8 mouse cellular contexts compared by ENCODE assay signal in genomic region chr7:19326359-19326758, GRCm38 (mm10). TPM values are rescaled to one million over a fixed set of nuclear protein-coding genes. Genes with fewer than 3 reads are reported as not detected.
DNase-seq lines count a peak whose midpoint lies in the region; ATAC-seq and TF ChIP-seq lines count a peak whose summit lies in the region.

No protein-coding gene starts in this region.

- no peaks in the 10 kb centered on the region for H3K9me3 ChIP-seq in intestine, embryonic 15.5 days
- H3K9me3 ChIP-seq in limb, embryonic 14.5 days (ENCODE audit: control insufficient read depth, low read length): no peaks in the 10 kb centered on the region
- no peaks in the 10 kb centered on the region for H3K9me3 ChIP-seq in midbrain, embryonic 15.5 days

- H3K36me3 ChIP-seq in intestine, embryonic 15.5 days: no peaks in the 10 kb centered on the region
- no peaks in the 10 kb centered on the region for H3K36me3 ChIP-seq in limb, embryonic 14.5 days (ENCODE audit: control insufficient read depth, insufficient read depth, low read length)
- no peaks in the 10 kb centered on the region for H3K36me3 ChIP-seq in midbrain, embryonic 15.5 days (replicated peaks)

- no peaks in the 10 kb centered on the region for H3K27me3 ChIP-seq in intestine, embryonic 15.5 days (replicated peaks)
- no peaks in the 10 kb centered on the region for H3K27me3 ChIP-seq in limb, embryonic 14.5 days (ENCODE audit: control insufficient read depth, insufficient read depth, low read length)
- H3K27me3 ChIP-seq in midbrain, embryonic 15.5 days (replicated peaks): no peaks in the 10 kb centered on the region

- peak; percentile 59 for DNase-seq in 416B (ENCODE audit: low read depth)
- peak; percentile 79 to 87 for DNase-seq in adrenal gland, adult 18-20 months (ENCODE audit: low spot score in 2 of 2)
- DNase-seq in embryo, embryonic 9.5 days (ENCODE audit: extremely low spot score): peak; percentile 87
- DNase-seq in limb, embryonic 14.5 days (ENCODE audit: low spot score): peak; percentile 75
- DNase-seq in spleen, postnatal 36 days (ENCODE audit: low spot score in 2 of 2): peak; percentile 49 to 63

- peak overlapping the region; percentile 67 for H3K27ac ChIP-seq in intestine, embryonic 15.5 days
- H3K27ac ChIP-seq in limb, embryonic 14.5 days (replicated peaks; ENCODE audit: low read depth, low read length): peak overlapping the region; percentile 44
- peak overlapping the region; percentile 50 for H3K27ac ChIP-seq in midbrain, embryonic 15.5 days

- H3K4me2 ChIP-seq in intestine, embryonic 15.5 days (replicated peaks): peak overlapping the region; percentile 76
- H3K4me2 ChIP-seq in limb, embryonic 14.5 days (replicated peaks; ENCODE audit: low read depth, low read length, severe bottlenecking): peak overlapping the region; percentile 59
- peak overlapping the region; percentile 67 for H3K4me2 ChIP-seq in midbrain, embryonic 15.5 days

- peak; percentile 51 for ATAC-seq in granulocyte monocyte progenitor cell, adult 5-6 weeks (replicated peaks; ENCODE audit: poor library complexity, severe bottlenecking)
- peak; percentile 73 for ATAC-seq in intestine, embryonic 15.5 days
- peak; percentile 73 for ATAC-seq in limb, embryonic 14.5 days (ENCODE audit: low FRiP score, low read depth)
- ATAC-seq in midbrain, embryonic 15.5 days (replicated peaks): 0 out of 2 replicates have a peak, but pooled peaks have one; percentile 13

- no peak for TF ChIP-seq POLR2A in limb, embryonic 14.5 days (IDR thresholded peaks at IDR 0.05; ENCODE audit: borderline replicate concordance, extremely low read depth, insufficient read depth, insufficient read length)

- H3K4me3 ChIP-seq in intestine, embryonic 15.5 days (replicated peaks): peak overlapping the region; percentile 32
- peak overlapping the region; percentile 35 for H3K4me3 ChIP-seq in limb, embryonic 14.5 days (replicated peaks; ENCODE audit: low read length)
- H3K4me3 ChIP-seq in midbrain, embryonic 15.5 days: peak overlapping the region; percentile 37

- under 1% methylated on average over 20 of the region's 20 CpGs for WGBS in intestine, embryonic 15.5 days
- under 1% methylated on average over 20 of the region's 20 CpGs for WGBS in limb, embryonic 14.5 days
- WGBS in midbrain, embryonic 15.5 days: under 1% methylated on average over 19 of the region's 20 CpGs

- H3K9ac ChIP-seq in intestine, embryonic 15.5 days: peak overlapping the region; percentile 44
- peak overlapping the region; percentile 8 for H3K9ac ChIP-seq in limb, embryonic 14.5 days (ENCODE audit: low read depth, low read length, severe bottlenecking)
- no peak overlapping the region for H3K9ac ChIP-seq in midbrain, embryonic 15.5 days

- peaks cover 17% of the 10 kb centered on the region for H3K4me1 ChIP-seq in intestine, embryonic 15.5 days (replicated peaks)
- peaks cover 11% of the 10 kb centered on the region for H3K4me1 ChIP-seq in limb, embryonic 14.5 days (ENCODE audit: control insufficient read depth, insufficient read depth, low read length)
- H3K4me1 ChIP-seq in midbrain, embryonic 15.5 days: peaks cover 16% of the 10 kb centered on the region

RNA-seq across cellular contexts. Expression of gene Fosb, which starts 16.5 kb away (rescaled TPM):
- total RNA-seq in adrenal gland, adult 18-20 months (2021): 10 to 100 TPM; 15.9 to 23.2 TPM
- 8.1 and 13.7 TPM in 2 replicates for total RNA-seq in granulocyte monocyte progenitor cell, adult 5-6 weeks (2014; fragmentation: Nextera tagmentation)
- total RNA-seq in granulocyte monocyte progenitor cell, adult 5-6 weeks (2017): 19.3 and 24.4 TPM in 2 replicates
- 0.09 and 0.14 TPM in 2 replicates for polyA plus RNA-seq in intestine, embryonic 15.5 days (2015; fragmentation: Nextera tagmentation; extraction: Ambion mirVana)
- 0.69 and 0.88 TPM in 2 replicates for polyA plus RNA-seq in limb, embryonic 14.5 days (2012; rRNA removed)
- polyA plus RNA-seq in limb, embryonic 14.5 days (2014; fragmentation: Nextera tagmentation; extraction: Ambion mirVana): 0.14 and 0.28 TPM in 2 replicates
- polyA plus RNA-seq in midbrain, embryonic 15.5 days (2015; fragmentation: Nextera tagmentation; extraction: Ambion mirVana): 0.08 TPM in 1 of 2 replicates, not detected in the other

RNA-seq across cellular contexts. Expression of gene Ercc1, which starts 18.2 kb away (rescaled TPM):
- total RNA-seq in adrenal gland, adult 18-20 months (2021): 10 to 100 TPM; 31.2 to 41.0 TPM
- 12.4 and 42.8 TPM in 2 replicates for total RNA-seq in granulocyte monocyte progenitor cell, adult 5-6 weeks (2014; fragmentation: Nextera tagmentation)
- 29.4 and 34.9 TPM in 2 replicates for total RNA-seq in granulocyte monocyte progenitor cell, adult 5-6 weeks (2017)
- 51.6 and 52.0 TPM in 2 replicates for polyA plus RNA-seq in intestine, embryonic 15.5 days (2015; fragmentation: Nextera tagmentation; extraction: Ambion mirVana)
- polyA plus RNA-seq in limb, embryonic 14.5 days (2012; rRNA removed): 72.3 and 93.5 TPM in 2 replicates
- polyA plus RNA-seq in limb, embryonic 14.5 days (2014; fragmentation: Nextera tagmentation; extraction: Ambion mirVana): 74.3 and 86.1 TPM in 2 replicates
- polyA plus RNA-seq in midbrain, embryonic 15.5 days (2015; fragmentation: Nextera tagmentation; extraction: Ambion mirVana): 80.2 and 83.3 TPM in 2 replicates

RNA-seq across cellular contexts. Expression of gene Cd3eap, which starts 32.9 kb away (rescaled TPM):
- total RNA-seq in adrenal gland, adult 18-20 months (2021): 10 to 100 TPM; 13.3 to 13.7 TPM
- 20.3 and 26.1 TPM in 2 replicates for total RNA-seq in granulocyte monocyte progenitor cell, adult 5-6 weeks (2014; fragmentation: Nextera tagmentation)
- total RNA-seq in granulocyte monocyte progenitor cell, adult 5-6 weeks (2017): 23.2 and 39.9 TPM in 2 replicates
- 21.7 and 23.4 TPM in 2 replicates for polyA plus RNA-seq in intestine, embryonic 15.5 days (2015; fragmentation: Nextera tagmentation; extraction: Ambion mirVana)
- polyA plus RNA-seq in limb, embryonic 14.5 days (2012; rRNA removed): 13.7 and 19.4 TPM in 2 replicates
- 25.2 and 28.7 TPM in 2 replicates for polyA plus RNA-seq in limb, embryonic 14.5 days (2014; fragmentation: Nextera tagmentation; extraction: Ambion mirVana)
- polyA plus RNA-seq in midbrain, embryonic 15.5 days (2015; fragmentation: Nextera tagmentation; extraction: Ambion mirVana): 22.0 and 25.1 TPM in 2 replicates

RNA-seq across cellular contexts. Expression of gene Ppp1r13l, which starts 33.2 kb away (rescaled TPM):
- 1 to 10 TPM; 5.9 to 6.7 TPM for total RNA-seq in adrenal gland, adult 18-20 months (2021)
- total RNA-seq in granulocyte monocyte progenitor cell, adult 5-6 weeks (2014; fragmentation: Nextera tagmentation): 1.8 and 1.9 TPM in 2 replicates
- total RNA-seq in granulocyte monocyte progenitor cell, adult 5-6 weeks (2017): 0.26 and 0.57 TPM in 2 replicates
- 3.1 and 4.8 TPM in 2 replicates for polyA plus RNA-seq in intestine, embryonic 15.5 days (2015; fragmentation: Nextera tagmentation; extraction: Ambion mirVana)
- polyA plus RNA-seq in limb, embryonic 14.5 days (2012; rRNA removed): 33.8 and 39.3 TPM in 2 replicates
- 15.3 and 16.8 TPM in 2 replicates for polyA plus RNA-seq in limb, embryonic 14.5 days (2014; fragmentation: Nextera tagmentation; extraction: Ambion mirVana)
- polyA plus RNA-seq in midbrain, embryonic 15.5 days (2015; fragmentation: Nextera tagmentation; extraction: Ambion mirVana): 2.1 and 2.5 TPM in 2 replicates

RNA-seq across cellular contexts. Expression of gene Rtn2, which starts 43.9 kb away (rescaled TPM):
- total RNA-seq in adrenal gland, adult 18-20 months (2021): 1 to 10 TPM; 5.0 to 8.6 TPM
- not detected in 2 replicates for total RNA-seq in granulocyte monocyte progenitor cell, adult 5-6 weeks (2014; fragmentation: Nextera tagmentation)
- not detected in 2 replicates for total RNA-seq in granulocyte monocyte progenitor cell, adult 5-6 weeks (2017)
- polyA plus RNA-seq in intestine, embryonic 15.5 days (2015; fragmentation: Nextera tagmentation; extraction: Ambion mirVana): 11.3 and 12.5 TPM in 2 replicates
- 44.3 and 59.4 TPM in 2 replicates for polyA plus RNA-seq in limb, embryonic 14.5 days (2012; rRNA removed)
- polyA plus RNA-seq in limb, embryonic 14.5 days (2014; fragmentation: Nextera tagmentation; extraction: Ambion mirVana): 22.5 and 30.6 TPM in 2 replicates
- polyA plus RNA-seq in midbrain, embryonic 15.5 days (2015; fragmentation: Nextera tagmentation; extraction: Ambion mirVana): 112 and 121 TPM in 2 replicates

Comparison
In these comparisons a context has a peak if more than half of its experiments do, and no peak if none do; other contexts are left out.
1. Peak in every context shown above with its lines: DNase-seq, ATAC-seq, H3K4me3 ChIP-seq and H3K27ac ChIP-seq.
2. ATAC-seq: peak in every context shown above with its lines; median percentile 73 in intestine, embryonic 15.5 days; 73 in limb, embryonic 14.5 days; 51 in granulocyte monocyte progenitor cell, adult 5-6 weeks; 13 in midbrain, embryonic 15.5 days.